Mouse (Mus musculus) heart, adult 8-10 months (tissue): ENCODE data around the gene Gm35134. TPM values are rescaled to one million over a fixed set of nuclear protein-coding genes. Genes with fewer than 3 reads are reported as not detected.
"Not testable (repeated sequence)": the region's sequence is repeated elsewhere in the genome, so short reads cannot be mapped to it uniquely, and the experiment has no call there.

Source experiments
- DNase-seq: peaks from one replicate; pipeline ENCODE4 v3.0.0; 2022; ENCODE audit warnings: low spot score
- total RNA-seq, 4 experiments: library from RNA; stranded (reverse); gene quantifications; 2 replicates each; pipeline ENCODE4 v1.2.4; 2022

Gm35134 gene
- total RNA-seq, result not detected

GRCm38 (mm10) chrY:19112707-19113106 lies at the start of gene Gm35134:
Gene Gm35134 (plus strand): TSS chrY:19113007.
- DNase-seq, result not testable (repeated sequence)
